Mouse (Mus musculus) kidney, adult 2 months (tissue): ENCODE data around the gene Snap29. TPM values are rescaled to one million over a fixed set of nuclear protein-coding genes. Genes with fewer than 3 reads are reported as not detected.
A peak's percentile ranks its signal among the peaks of the same experiment; 100 is the strongest.

ENCODE experiments used
- DNase-seq: peaks from one replicate; pipeline ENCODE4 v3.0.0; 2021
- H3K27ac ChIP-seq: fragments of 200-500 bp; 2 replicates; pipeline ENCODE4 v1.5.1; 2012; ENCODE audit warnings: low read depth, low read length, control low read depth, inconsistent platforms; ENCODE audit not compliant: insufficient read depth
- H3K27me3 ChIP-seq: fragments of 200-500 bp; replicated peaks from 2 replicates; pipeline ENCODE4 v1.6.1; 2012; ENCODE audit warnings: mild to moderate bottlenecking, moderate library complexity, low read length, inconsistent platforms; ENCODE audit not compliant: control insufficient read depth, insufficient read depth
- H3K36me3 ChIP-seq: fragments of 200-500 bp; 2 replicates; pipeline ENCODE4 v1.6.1; 2012; ENCODE audit warnings: mild to moderate bottlenecking, moderate library complexity, low read length, inconsistent platforms; ENCODE audit not compliant: control insufficient read depth, insufficient read depth
- H3K4me1 ChIP-seq: fragments of 200-500 bp; 2 replicates; pipeline ENCODE4 v1.6.1; 2011; ENCODE audit warnings: low read length; ENCODE audit not compliant: control insufficient read depth, insufficient read depth
- H3K4me3 ChIP-seq: fragments of 200-500 bp; 2 replicates; pipeline ENCODE4 v1.5.1; 2011; ENCODE audit warnings: mild to moderate bottlenecking, low read depth, low read length, control low read depth; ENCODE audit not compliant: insufficient read depth
- CTCF ChIP-seq: fragments of 200-500 bp; conservative IDR thresholded peaks from 2 replicates; pipeline ENCODE4 v1.5.1; 2011; ENCODE audit warnings: low read depth, mild to moderate bottlenecking, control low read depth, low read length, moderate library complexity, mixed read lengths; ENCODE audit not compliant: insufficient read depth, insufficient read length
- POLR2A ChIP-seq: fragments of 200-500 bp; IDR thresholded peaks from one replicate; pipeline ENCODE4 v1.6.1; 2011; ENCODE audit warnings: low read depth, low read length, control low read depth
- WGBS: fragments of 180-500 bp; shearing (Covaris S2); methylation state at CpG from one replicate; pipeline ENCODE4 v1.1.7; 2018; 5-methylcytosine and 5-hydroxymethylcytosine counted together
- polyA plus RNA-seq: library from polyadenylated mRNA; depleted of rRNA; stranded (reverse); fragments of >200 nt; gene quantifications from 2 replicates; pipeline ENCODE4 v1.2.3, GENCODE M21; 2012

Gene Snap29
- polyA plus RNA-seq, 1 experiment = 11.4 TPM

DNA sequence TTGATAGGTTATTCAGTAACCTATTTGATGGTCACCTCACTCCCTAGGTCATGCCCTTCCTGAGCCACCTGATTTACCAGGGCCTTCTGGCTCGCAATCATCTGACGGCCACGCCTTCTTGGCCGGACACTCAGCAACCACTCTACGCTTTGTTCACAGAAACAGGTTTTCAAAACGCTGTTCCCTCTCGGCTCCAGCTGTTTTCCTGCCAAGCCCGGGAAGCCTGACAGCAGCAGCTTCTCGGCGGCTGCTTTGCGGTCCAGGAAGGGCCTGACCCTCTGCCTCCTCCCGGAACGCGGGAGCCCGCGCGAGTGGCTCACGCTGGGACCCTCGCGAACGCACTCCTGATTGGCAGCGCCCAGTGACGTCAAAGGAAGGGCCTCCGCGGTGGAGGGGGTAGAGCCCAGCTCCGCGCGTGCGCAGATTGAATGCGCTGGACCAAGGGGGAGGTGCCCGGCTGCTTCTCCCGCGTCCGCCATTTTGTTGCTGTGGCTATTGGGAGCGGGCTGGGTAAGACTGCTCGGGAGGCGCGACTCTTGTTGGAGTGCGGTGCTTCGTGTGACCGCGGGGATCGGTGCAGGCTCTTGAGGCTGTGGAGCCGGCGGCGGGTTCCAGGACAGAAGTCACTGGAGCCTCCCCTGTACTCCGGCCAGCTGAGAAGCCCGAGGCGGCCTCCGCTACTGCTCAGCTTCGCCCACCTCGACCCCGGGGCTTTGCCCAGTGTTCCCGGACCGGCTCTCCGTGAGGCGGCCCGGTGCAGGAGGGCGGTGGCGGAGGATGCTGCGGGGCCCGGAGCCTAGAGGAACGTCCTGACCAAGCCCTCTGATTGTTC lies 46.0 kb downstream of the Snap29 start, which contains the start of gene Crkl:
TSS of gene Crkl (plus strand) at position 447 of the 832 bp plus-strand sequence.
- Histone ChIP-seq H3K4me1 (peaks cover 11% of the 10 kb centered on the region; the same call in 1 of the 2 replicates), H3K27ac (peak within 1 kb of the TSS; percentile 90), H3K36me3 (no peaks in the 10 kb centered on the region; the same call in 1 of the 2 replicates), H3K27me3 (no peaks in the 10 kb centered on the region), H3K4me3 (peak within 1 kb of the TSS; percentile 97)
- WGBS = under 1% methylated on average over 63 of the region's 63 CpGs
- no peak for TF ChIP-seq CTCF
- no peak for TF ChIP-seq POLR2A
- DNase-seq = peak; percentile 99

DNA sequence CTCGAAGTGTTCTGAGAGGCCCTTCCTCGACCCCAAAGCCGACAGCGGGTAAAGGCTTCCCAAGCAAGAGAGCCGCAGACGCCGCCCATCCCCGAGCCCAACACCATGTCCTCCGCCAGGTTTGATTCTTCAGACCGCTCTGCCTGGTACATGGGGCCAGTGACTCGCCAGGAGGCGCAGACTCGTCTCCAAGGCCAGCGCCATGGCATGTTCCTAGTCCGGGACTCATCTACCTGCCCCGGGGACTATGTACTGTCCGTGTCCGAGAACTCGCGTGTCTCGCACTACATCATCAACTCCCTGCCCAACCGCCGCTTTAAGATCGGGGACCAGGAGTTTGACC lies 46.6 kb downstream of the Snap29 start:
- WGBS = under 1% methylated on average over 24 of the region's 24 CpGs

GRCm38 (mm10) chr16:17456901-17457300 lies 51.1 kb downstream of the Snap29 start:
- DNase-seq = no peak
- TF ChIP-seq POLR2A (no peak), CTCF (no peak)
- Histone ChIP-seq H3K27ac (no peak overlapping the region), H3K27me3 (no peaks in the 10 kb centered on the region), H3K4me1 (peaks cover 16% of the 10 kb centered on the region; the same call in 1 of the 2 replicates), H3K4me3 (no peak overlapping the region), H3K36me3 (no peaks in the 10 kb centered on the region; the same call in 1 of the 2 replicates)
- 95% methylated on average over 1 of the region's 1 CpGs for WGBS

More for the DNA sequence above, 46.6 kb downstream of the Snap29 start:
- H3K27me3 ChIP-seq = no peaks in the 10 kb centered on the region
- H3K36me3 ChIP-seq = no peaks in the 10 kb centered on the region; the same call in 1 of the 2 replicates
- peak overlapping the region; percentile 97 for H3K4me3 ChIP-seq
- peak overlapping the region; percentile 74 for H3K27ac ChIP-seq
- H3K4me1 ChIP-seq = peaks cover 11% of the 10 kb centered on the region; the same call in 1 of the 2 replicates
- peak; percentile 54 for DNase-seq
- TF ChIP-seq POLR2A = no peak
- TF ChIP-seq CTCF = no peak

GRCm38 (mm10) chr16:17460254-17460653 lies 54.5 kb downstream of the Snap29 start:
- Histone ChIP-seq H3K27me3 (no peaks in the 10 kb centered on the region), H3K27ac (no peak overlapping the region), H3K36me3 (no peaks in the 10 kb centered on the region; the same call in 1 of the 2 replicates), H3K4me1 (peaks cover 15% of the 10 kb centered on the region; the same call in 1 of the 2 replicates), H3K4me3 (no peak overlapping the region)
- DNase-seq = no peak
- no peak for TF ChIP-seq POLR2A
- TF ChIP-seq CTCF = peak; percentile 16; the same call in 1 of the 2 replicates
- WGBS = 85% methylated on average over 4 of the region's 4 CpGs

GRCm38 (mm10) chr16:17461596-17461995 lies 55.8 kb downstream of the Snap29 start:
- H3K36me3 ChIP-seq = no peaks in the 10 kb centered on the region
- H3K4me1 ChIP-seq = peaks cover 11% of the 10 kb centered on the region; the same call in 1 of the 2 replicates
- no peak overlapping the region for H3K27ac ChIP-seq
- no peak for DNase-seq
- 52% methylated on average over 1 of the region's 1 CpGs for WGBS
- H3K4me3 ChIP-seq = no peak overlapping the region
- H3K27me3 ChIP-seq = no peaks in the 10 kb centered on the region
- TF ChIP-seq CTCF (no peak), POLR2A (no peak)

DNA sequence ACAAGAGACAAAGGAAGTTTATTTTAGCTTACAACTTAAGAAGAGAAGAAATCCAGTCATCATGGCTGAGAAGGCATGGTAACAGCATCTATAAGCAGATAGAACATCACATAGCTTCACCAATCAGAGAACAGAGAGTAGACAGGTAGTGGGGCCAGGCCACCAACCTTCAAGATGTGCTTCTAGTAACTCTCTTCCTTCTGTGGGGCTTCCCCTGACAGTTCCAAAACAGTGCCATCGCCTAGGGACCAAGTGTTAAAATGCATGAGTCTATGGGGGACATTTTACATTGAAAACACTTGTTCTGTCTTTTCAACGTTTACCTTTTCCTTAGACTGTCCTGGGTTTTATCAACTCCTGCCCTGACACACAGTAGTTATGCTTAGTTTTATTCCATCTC lies 57.4 kb downstream of the Snap29 start:
- H3K4me1 ChIP-seq = peaks cover 19% of the 10 kb centered on the region; the same call in 1 of the 2 replicates
- H3K36me3 ChIP-seq = no peaks in the 10 kb centered on the region
- H3K4me3 ChIP-seq = no peak overlapping the region
- no peak for TF ChIP-seq POLR2A
- TF ChIP-seq CTCF = no peak
- H3K27ac ChIP-seq = no peak overlapping the region
- 87% methylated on average over 2 of the region's 2 CpGs for WGBS
- no peak for DNase-seq
- no peaks in the 10 kb centered on the region for H3K27me3 ChIP-seq
